Mouse (Mus musculus) heart, adult 2 months (tissue): ENCODE measurements at regions not wholly inside any gene's neighbourhood (a gene's known extent, or its start where the extent isn't known, plus 50 kb on each side); places are given as distances from the start of the nearest gene placed in this dataset.

ENCODE experiments used
- CTCF ChIP-seq: fragments of 200-600 bp; IDR thresholded peaks from 2 replicates; pipeline ENCODE4 v1.8.1; 2022; ENCODE audit warnings: antibody characterized with exemption, mild to moderate bottlenecking, moderate library complexity
- POLR2A ChIP-seq: fragments of 200-500 bp; IDR thresholded peaks from 2 replicates; pipeline ENCODE4 v1.6.1; 2011; ENCODE audit warnings: mild to moderate bottlenecking, low read depth, low read length, control low read depth; ENCODE audit not compliant: insufficient read depth

- TF ChIP-seq CTCF (no peak), POLR2A (no peak)
Observed at GRCm38 (mm10) chr12:21470286-21470685, 52.8 kb upstream of the Ywhaq start.
